Mouse (Mus musculus) lung, postnatal 0 days (tissue): ENCODE measurements around the gene Gins3.

Experiments used
- CTCF ChIP-seq: IDR thresholded peaks from 2 replicates; pipeline ENCODE4 v1.5.1; 2016; ENCODE audit warnings: antibody characterized with exemption, mild to moderate bottlenecking
- EP300 ChIP-seq: IDR thresholded peaks from 2 replicates; pipeline ENCODE4 v1.6.1; 2016; ENCODE audit warnings: antibody characterized with exemption, mild to moderate bottlenecking, control low read depth

DNA sequence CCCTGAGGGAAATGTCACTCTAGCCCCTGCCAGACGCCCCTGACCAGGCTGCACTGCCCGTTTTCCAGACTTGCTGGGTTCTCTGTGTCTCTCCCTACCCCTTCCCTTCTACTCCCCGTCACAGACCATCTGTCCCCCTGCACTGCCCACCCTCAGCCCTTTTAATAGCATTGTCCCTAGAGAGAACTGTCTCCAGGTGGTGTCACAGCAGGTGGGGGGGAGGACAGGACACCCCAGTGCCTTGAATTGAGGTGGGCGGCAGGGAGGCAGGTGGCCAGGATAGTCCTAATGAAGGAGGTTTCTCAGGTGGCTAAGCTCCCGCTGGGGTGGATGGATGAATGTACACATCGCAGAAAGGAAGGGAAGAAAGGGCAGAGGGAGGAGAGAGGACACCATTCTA lies 61.4 kb downstream of the Gins3 start:
- TF ChIP-seq CTCF: no peak
- no peak for TF ChIP-seq EP300
